Mouse (Mus musculus): Measurements from ENCODE around the gene Arhgap17.

DNA sequence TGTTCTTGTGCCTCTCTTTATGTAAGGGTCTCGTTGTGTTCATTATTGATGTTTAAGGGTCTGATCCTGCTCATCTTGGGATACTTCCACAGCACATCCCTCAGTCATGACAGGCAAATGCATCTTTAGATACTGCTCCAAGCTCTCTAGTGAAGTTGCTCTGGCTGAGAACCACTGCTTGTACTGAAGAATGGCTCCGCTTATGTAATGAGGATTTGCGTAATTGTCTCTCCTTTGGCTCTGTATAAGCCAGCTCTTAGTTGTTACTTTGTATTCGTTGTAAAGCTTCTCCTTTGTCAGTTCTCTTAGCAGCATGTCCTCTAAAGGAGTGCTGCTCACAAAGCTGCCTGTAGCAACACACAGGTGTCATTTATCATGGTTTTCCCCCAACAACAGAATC, 37.3 kb upstream of the Arhgap17 start:
- TF ChIP-seq CTCF (IDR thresholded peaks at IDR 0.05; ENCODE audit: control insufficient read depth, insufficient read depth, insufficient replicate concordance, low read depth, low read length): no peak
- no peak for TF ChIP-seq POLR2A (IDR thresholded peaks at IDR 0.05; ENCODE audit: control insufficient read depth, low read depth, low read length)
